Mouse (Mus musculus) heart, postnatal 36 days (tissue): ENCODE results near the gene Sik3. TPM values are rescaled to one million over a fixed set of nuclear protein-coding genes. Genes with fewer than 3 reads are reported as not detected.

Experiments
- DNase-seq, 2 experiments: peaks; one replicate each; pipeline ENCODE4 v3.0.0; 2021 to 2022
- intact Hi-C: fragments of 180-260 bp; cut with DNase I; formaldehyde crosslinking; loops from one replicate; pipeline ENCODE4 v1.15.1; 2025
- total RNA-seq, 2 experiments: library from RNA; stranded (reverse); gene quantifications; 2 replicates each; pipeline ENCODE4 v1.2.3; 2021

Sik3 gene
- total RNA-seq, 2 experiments from 2014 or later = 75.9 to 76.1 TPM

DNA sequence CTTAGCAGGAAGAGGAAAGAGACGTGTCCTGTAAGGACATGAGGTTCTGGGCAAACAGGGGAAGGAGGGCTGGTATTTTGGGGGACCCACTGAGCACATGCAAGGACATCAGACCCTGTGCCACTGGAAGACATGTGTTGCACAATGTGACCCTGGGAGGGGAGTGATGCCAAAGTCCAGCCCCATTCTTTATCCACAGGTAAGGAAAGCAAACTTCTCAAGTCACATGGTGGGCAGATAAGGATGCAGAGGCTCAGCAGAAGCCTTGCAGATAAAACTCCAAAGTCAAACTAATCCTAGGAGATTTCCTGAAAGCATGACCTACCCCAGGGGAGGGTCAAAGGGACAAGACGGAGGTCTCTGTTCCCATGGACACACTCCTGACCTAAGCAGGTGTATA is 229.2 kb downstream of the Sik3 start:
- no peak for DNase-seq
- intact Hi-C loops = no loop called here

DNA sequence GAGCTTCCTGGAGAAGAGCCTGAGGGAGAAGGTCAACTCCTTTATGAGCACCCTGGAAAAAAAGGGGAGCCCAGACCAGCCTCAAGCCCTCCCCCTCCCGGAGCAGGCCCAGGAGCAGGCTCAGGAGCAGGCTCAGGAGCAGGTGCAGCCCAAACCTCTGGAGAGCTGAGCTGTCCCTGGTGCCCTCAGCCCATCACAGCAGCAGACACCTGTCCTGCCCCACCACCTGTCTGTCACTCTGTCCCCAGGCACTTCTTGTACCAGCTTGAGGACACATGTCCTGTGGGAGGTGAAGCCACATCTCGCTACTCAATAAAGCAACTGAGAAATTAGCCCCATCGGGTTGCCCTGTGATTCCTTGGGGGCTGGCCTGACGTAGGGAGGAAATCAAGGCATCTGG is 230.5 kb downstream of the Sik3 start:
- intact Hi-C loops = no loop called here

DNA sequence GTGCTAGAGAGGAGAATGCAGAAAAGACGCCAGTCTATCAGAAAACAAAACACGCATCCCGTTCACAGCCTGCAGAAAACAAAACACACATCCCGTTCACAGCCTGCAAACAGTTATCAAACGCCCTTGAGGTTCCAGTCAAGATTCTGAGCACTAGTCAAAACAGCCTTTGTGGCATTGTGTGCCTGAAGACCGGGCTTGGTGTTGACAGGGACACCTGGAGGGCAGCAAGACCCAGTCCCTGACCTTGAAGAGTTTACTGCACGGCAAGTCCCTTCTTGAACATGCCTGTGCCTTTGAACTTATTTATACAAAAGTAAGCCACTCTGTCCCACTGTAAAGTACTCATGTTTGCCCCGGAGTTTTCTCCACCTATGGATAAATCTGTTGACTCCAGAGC is 231.0 kb downstream of the Sik3 start:
- intact Hi-C loops = no loop called here
- no peak for DNase-seq

More for the DNA sequence above, 230.5 kb downstream of the Sik3 start:
- DNase-seq = no peak

- peak; percentile 62 to 65 for DNase-seq
- intact Hi-C loops = loop anchor here (1.0 to 2.0 kb wide), 2 partner anchors 54 to 244 kb away; no protein-coding TSS in a partner anchor
Observed at GRCm38 (mm10) chr9:46246752-46247324, 234.2 kb downstream of the Sik3 start.

DNA sequence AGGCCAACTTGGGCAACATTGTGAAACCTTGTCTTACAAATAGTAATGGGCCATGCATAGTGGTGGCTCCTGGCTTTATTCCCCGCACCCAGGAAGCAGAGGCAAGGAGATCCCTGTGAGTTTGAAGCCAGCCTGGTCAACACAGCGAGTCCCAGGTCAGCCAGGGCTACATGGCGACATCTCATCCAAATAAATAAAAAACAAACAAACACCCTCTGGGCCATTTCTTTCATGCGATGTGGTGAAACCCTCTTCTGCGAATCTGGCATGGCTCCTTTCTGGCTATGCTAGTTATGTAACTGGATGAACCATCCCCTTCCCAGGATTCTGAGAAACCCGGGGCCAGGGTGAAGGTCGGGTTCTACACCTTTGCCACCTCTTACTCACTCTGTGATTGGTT is 243.6 kb downstream of the Sik3 start:
- no peak for DNase-seq
- intact Hi-C loops = no loop called here

DNA sequence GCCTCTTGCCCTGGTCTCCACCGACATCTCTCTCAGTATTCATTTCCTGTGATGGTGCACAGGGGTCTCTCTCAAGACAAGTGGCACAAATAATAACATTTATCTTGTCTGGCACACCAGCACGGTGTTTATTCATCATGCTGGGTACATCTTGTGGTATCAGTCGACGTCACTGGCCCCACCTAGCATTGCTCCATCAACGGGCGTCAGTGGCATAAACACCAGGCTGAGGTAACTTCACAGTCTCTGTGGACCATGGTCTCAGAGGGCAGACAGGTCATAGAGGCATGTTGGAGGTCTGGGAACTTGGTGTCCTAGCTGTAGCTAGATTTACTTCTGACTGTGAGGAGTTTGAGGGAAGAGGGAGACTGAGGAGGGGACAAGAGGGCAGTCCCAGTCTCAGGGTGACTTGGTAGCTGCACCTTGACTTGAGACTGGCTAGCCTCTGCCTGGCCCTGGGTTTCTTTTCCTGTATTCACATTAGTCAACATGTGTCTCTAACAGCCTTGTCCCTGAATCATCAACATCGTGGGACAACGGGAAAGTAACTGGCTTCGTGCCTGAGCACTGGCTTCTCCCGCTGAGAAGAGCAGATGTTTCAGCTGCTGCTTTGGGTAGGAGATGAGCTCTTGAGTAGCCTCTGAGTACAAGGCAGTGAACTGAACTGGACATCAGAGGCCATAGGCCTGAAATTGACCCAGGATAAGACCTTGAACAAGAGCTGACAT is 244.2 kb downstream of the Sik3 start:
- DNase-seq = no peak
- intact Hi-C loops = no loop called here

- no peak for DNase-seq
- intact Hi-C loops = no loop called here
Observed at GRCm38 (mm10) chr9:46257546-46257945, 244.9 kb downstream of the Sik3 start.

DNA sequence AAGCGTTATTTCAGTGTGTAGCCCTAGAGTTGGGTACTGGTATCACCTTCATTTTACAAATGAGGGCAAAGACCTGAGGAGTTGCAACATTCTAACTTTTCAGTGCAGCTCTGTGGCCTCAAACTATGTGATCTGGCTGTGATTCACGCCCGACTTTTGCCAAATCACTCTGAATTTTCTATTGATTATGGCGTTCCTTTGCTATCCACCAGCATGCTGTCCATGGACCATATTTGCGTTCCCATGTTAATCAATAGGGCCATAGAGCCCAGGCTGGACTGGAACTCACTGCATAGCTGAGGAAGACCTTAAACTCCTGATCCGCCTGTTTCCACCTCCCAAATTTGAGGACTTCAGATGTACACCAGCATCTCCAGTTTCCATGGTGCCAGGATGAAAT is 246.5 kb downstream of the Sik3 start:
- no peak for DNase-seq
- intact Hi-C loops = no loop called here

- no peak for DNase-seq
- intact Hi-C loops = no loop called here
Observed at GRCm38 (mm10) chr9:46261131-46261530, 248.5 kb downstream of the Sik3 start.

DNA sequence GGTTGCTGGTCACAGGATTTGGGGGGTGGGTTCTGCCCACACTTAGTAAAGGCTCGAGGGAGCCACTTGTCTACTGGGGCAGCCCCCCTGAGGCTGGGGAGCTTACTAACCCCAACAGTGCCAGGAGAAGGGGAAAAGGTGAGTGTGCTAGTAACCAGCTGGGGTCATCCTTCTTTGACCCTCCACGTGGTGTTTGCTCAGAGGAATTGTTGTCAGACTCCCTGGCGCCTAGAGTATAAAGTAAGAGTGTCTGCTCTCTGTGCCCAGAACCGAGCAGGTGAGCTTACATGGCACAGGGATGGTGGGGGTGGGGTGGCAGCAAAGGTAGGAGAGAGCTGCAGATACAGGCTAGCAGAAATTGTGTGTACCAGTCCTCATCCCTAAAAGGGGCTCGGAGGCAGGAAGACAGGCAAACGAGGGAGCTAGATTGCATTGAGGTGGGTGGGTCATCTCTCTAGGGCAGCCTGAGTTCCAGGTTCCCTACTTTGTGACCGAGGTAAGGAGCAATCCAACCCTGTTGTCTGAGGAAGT is 255.8 kb downstream of the Sik3 start, which contains the start of gene Apoa5:
Gene Apoa5, plus strand, starts transcription at position 291 of the 531 bp plus-strand sequence.
- no peak for DNase-seq
- intact Hi-C loops = no loop called here

GRCm38 (mm10) chr9:46269125-46269524 is 256.5 kb downstream of the Sik3 start:
- DNase-seq = no peak
- intact Hi-C loops = no loop called here

- intact Hi-C loops = loop anchor here (5.0 kb wide), 1 partner anchor 363 kb away; the partner anchor contains the start of genes Pcsk7 and Rnf214
- DNase-seq = no peak
Observed at GRCm38 (mm10) chr9:46270782-46271181, 258.2 kb downstream of the Sik3 start.

- intact Hi-C loops = loop anchor here (5.0 kb wide), 1 partner anchor 365 kb away; the partner anchor contains the start of genes Pcsk7 and Rnf214
- DNase-seq = no peak
Observed at GRCm38 (mm10) chr9:46272070-46272469, 259.4 kb downstream of the Sik3 start.

DNA sequence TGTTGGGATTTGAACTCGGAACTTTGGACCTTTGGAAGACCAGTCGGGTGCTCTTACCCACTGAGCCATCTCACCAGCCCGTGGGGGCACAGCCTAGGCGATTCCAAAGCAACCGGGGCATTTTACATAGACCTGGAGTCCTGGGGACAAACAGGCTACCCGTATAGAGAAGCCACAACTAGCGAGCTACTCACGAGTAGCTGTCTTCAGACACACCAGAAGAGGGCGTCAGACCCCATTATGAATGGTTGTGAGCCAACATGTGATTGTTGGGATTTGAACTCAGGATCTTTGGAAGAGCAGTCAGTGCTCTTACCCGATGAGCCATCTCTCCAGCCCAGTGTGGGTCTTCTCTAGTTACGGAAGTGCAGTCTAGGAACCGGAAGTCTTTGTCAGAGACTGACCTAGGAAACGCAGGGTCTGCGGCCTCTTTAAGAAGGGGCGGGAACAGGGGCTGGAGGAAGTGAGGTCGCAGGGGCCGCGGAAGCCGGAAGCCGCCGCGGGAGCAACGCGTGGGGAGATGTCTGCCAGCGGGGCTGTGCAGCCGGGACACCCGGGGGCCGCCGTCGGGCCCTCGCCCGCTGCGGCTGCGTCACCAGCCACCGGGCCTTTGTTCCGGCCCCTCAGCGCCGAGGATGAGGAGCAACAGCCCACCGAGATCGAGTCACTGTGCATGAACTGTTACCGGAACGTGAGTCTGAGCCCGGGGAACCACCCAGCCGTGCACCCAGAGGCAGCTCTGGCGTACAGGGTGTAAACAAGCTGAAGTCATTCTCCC is 260.2 kb downstream of the Sik3 start, which contains the start of gene Zpr1:
Gene Zpr1, plus strand, starts transcription at position 388 of the 778 bp plus-strand sequence.
- peak; percentile 87 to 89 for DNase-seq
- intact Hi-C loops = loop anchor here (1.0 to 5.0 kb wide), 2 partner anchors 9 to 366 kb away; partner anchors contain the start of genes Pcsk7 and Rnf214

Other genes with a start within 250 kb of the Sik3 start
- gene Cep164, start 184.1 kb upstream of the Sik3 start, total RNA-seq = 1 to 10 TPM; 6.8 to 7.6 TPM
- 10 to 100 TPM; 27.8 to 32.0 TPM for gene Bace1, start 174.2 kb upstream of the Sik3 start, total RNA-seq
- 10 to 100 TPM; 13.5 to 15.6 TPM for gene Pcsk7, start 106.3 kb upstream of the Sik3 start, total RNA-seq
- gene Rnf214, start 105.9 kb upstream of the Sik3 start, total RNA-seq = 10 to 100 TPM; 35.1 to 36.0 TPM
- 10 to 100 TPM; 71.4 TPM for gene Tagln, start 76.8 kb upstream of the Sik3 start, total RNA-seq
- gene Sidt2, start 57.6 kb upstream of the Sik3 start, total RNA-seq = 10 to 100 TPM; 79.7 to 89.1 TPM
- gene Pafah1b2, start 130 bp upstream of the Sik3 start, total RNA-seq = 10 to 100 TPM; 48.1 to 50.0 TPM
- not detected for gene Apoa1, start 215.8 kb downstream of the Sik3 start, total RNA-seq
- gene Apoc3, start 222.8 kb downstream of the Sik3 start, total RNA-seq = not detected
- not detected for gene Apoa4, start 227.9 kb downstream of the Sik3 start, total RNA-seq